Mouse (Mus musculus): ENCODE measurements around the gene Zfp518a.

- no peak for TF ChIP-seq CTCF (IDR thresholded peaks at IDR 0.05; ENCODE audit: borderline replicate concordance, extremely low read depth, insufficient read depth, insufficient read length)
- TF ChIP-seq POLR2A (IDR thresholded peaks at IDR 0.05; ENCODE audit: borderline replicate concordance, extremely low read depth, insufficient read depth, insufficient read length, poor library complexity, severe bottlenecking): no peak
Measured at GRCm38 (mm10) chr19:40849391-40849790, 45.1 kb upstream of the Zfp518a start.

Measured in brain, embryonic 14.5 days (tissue).